Mouse (Mus musculus) erythroblast, embryonic 14.5 days (primary cell): Measurements from ENCODE around the gene Rreb1.

Experiments
- GATA1 ChIP-seq: IDR thresholded peaks from 2 replicates; pipeline ENCODE4 v1.6.1; 2012; ENCODE audit warnings: low read length, inconsistent platforms, mixed read lengths
- TAL1 ChIP-seq: IDR thresholded peaks from 3 replicates; pipeline ENCODE4 v1.6.1; 2012; ENCODE audit warnings: low read length, inconsistent platforms, mixed read lengths

DNA sequence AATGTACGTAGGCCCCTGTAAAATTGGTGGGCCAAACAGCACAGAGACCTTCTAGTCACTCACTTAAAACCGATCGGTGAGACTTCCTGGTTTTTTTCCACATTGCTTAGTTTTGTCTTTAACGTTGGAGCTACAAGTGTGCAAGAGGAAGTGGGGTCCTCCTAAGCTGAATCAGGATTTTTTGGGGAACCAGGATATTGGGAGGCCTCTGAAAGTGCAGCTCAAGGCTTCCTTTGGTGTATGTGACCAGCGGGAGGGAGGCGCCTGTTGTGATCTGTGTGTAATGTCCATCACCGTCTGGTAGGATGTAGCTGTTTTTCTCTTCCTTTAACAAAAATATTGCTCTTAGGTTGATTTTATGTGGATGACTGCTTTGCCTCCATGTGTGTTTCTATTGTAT, 67.4 kb downstream of the Rreb1 start:
- no peak for TF ChIP-seq GATA1
- no peak for TF ChIP-seq TAL1
